Mouse (Mus musculus): Measurements from ENCODE around the gene 4930513O06Rik. TPM values are rescaled to one million over a fixed set of nuclear protein-coding genes. Genes with fewer than 3 reads are reported as not detected.

Gene 4930513O06Rik
- total and polyA plus RNA-seq, 3 experiments = not detected

- TF ChIP-seq CHD1 (IDR thresholded peaks at IDR 0.05; ENCODE audit: low read depth, low read length) = no peak
- TF ChIP-seq POLR2AphosphoS5 (IDR thresholded peaks at IDR 0.05; ENCODE audit: borderline replicate concordance, low read depth, low read length) = no peak
- no peak for TF ChIP-seq SMC3 (IDR thresholded peaks at IDR 0.05; ENCODE audit: low read depth, low read length)
- TF ChIP-seq MYC (IDR thresholded peaks at IDR 0.05; ENCODE audit: low read depth, low read length) = no peak
- TF ChIP-seq SIN3A (IDR thresholded peaks at IDR 0.05; ENCODE audit: low read length) = no peak
- TF ChIP-seq CTCF (IDR thresholded peaks at IDR 0.05 in 2 of 3, conservative IDR thresholded peaks at IDR 0.05 in 1 of 3; ENCODE audit: control insufficient read depth in 1 of 3, insufficient read depth in 1 of 3, low read depth in 2 of 3, low read length in 3 of 3, poor library complexity in 1 of 3, severe bottlenecking in 1 of 3) = no peak
- no peak for TF ChIP-seq HCFC1 (IDR thresholded peaks at IDR 0.05; ENCODE audit: low read depth, low read length)
- TF ChIP-seq TCF12 (IDR thresholded peaks at IDR 0.05; ENCODE audit: low read depth, low read length) = no peak
- TF ChIP-seq ZC3H11A (IDR thresholded peaks at IDR 0.05; ENCODE audit: low read depth, low read length) = no peak
- no peak for TF ChIP-seq MAFK (IDR thresholded peaks at IDR 0.05; ENCODE audit: borderline replicate concordance, low read depth, low read length)
- no peak for TF ChIP-seq MYB (IDR thresholded peaks at IDR 0.05; ENCODE audit: low read depth, low read length)
- no peak for TF ChIP-seq GATA1 (IDR thresholded peaks at IDR 0.05; ENCODE audit: low read depth, low read length)
- no peak for TF ChIP-seq MEF2A (IDR thresholded peaks at IDR 0.05; ENCODE audit: extremely low read depth, insufficient replicate concordance, low read depth, low read length, poor library complexity, severe bottlenecking)
- TF ChIP-seq GABPA (IDR thresholded peaks at IDR 0.05; ENCODE audit: low read depth, low read length) = no peak
- no peak for TF ChIP-seq TAL1 (IDR thresholded peaks at IDR 0.05; ENCODE audit: low read length)
- TF ChIP-seq MXI1 (IDR thresholded peaks at IDR 0.05; ENCODE audit: low read depth, low read length) = no peak
- Histone ChIP-seq H3K27me3 (ENCODE audit: control insufficient read depth in 1 of 2, insufficient read depth in 2 of 2, low read length in 2 of 2) (no peaks in the 10 kb centered on the region), H3K9ac (ENCODE audit: control insufficient read depth, low read depth, low read length, poor library complexity, severe bottlenecking) (no peak overlapping the region), H3K27ac (ENCODE audit: control insufficient read depth, low read depth, low read length) (no peak overlapping the region), H3K36me3 (ENCODE audit: control insufficient read depth in 1 of 2, insufficient read depth in 2 of 2, low read length in 2 of 2) (no peaks in the 10 kb centered on the region), H3K9me3 (replicated peaks; ENCODE audit: insufficient read depth, low read length) (no peaks in the 10 kb centered on the region), H3K79me2 (ENCODE audit: control insufficient read depth, insufficient read depth, low read length, poor library complexity) (no peaks in the 10 kb centered on the region), H3K4me3 (ENCODE audit: control insufficient read depth in 1 of 2, insufficient read depth in 1 of 2, low read depth in 2 of 2, low read length in 2 of 2) (no peak overlapping the region), H3K4me1 (ENCODE audit: control insufficient read depth in 1 of 2, insufficient read depth in 2 of 2, low read length in 2 of 2) (no peaks in the 10 kb centered on the region)
- no peak for DNase-seq (ENCODE audit: low read depth, low spot score)
Observed at GRCm38 (mm10) chrX:139041148-139041547, 44.9 kb upstream of the 4930513O06Rik start.

- Histone ChIP-seq H3K4me1 (ENCODE audit: control insufficient read depth in 1 of 2, insufficient read depth in 2 of 2, low read length in 2 of 2) (no peaks in the 10 kb centered on the region), H3K36me3 (ENCODE audit: control insufficient read depth in 1 of 2, insufficient read depth in 2 of 2, low read length in 2 of 2) (no peaks in the 10 kb centered on the region), H3K9ac (ENCODE audit: control insufficient read depth, low read depth, low read length, poor library complexity, severe bottlenecking) (no peak overlapping the region), H3K79me2 (ENCODE audit: control insufficient read depth, insufficient read depth, low read length, poor library complexity) (no peaks in the 10 kb centered on the region), H3K27ac (ENCODE audit: control insufficient read depth, low read depth, low read length) (no peak overlapping the region), H3K4me3 (ENCODE audit: control insufficient read depth in 1 of 2, insufficient read depth in 1 of 2, low read depth in 2 of 2, low read length in 2 of 2) (no peak overlapping the region), H3K27me3 (ENCODE audit: control insufficient read depth in 1 of 2, insufficient read depth in 2 of 2, low read length in 2 of 2) (no peaks in the 10 kb centered on the region), H3K9me3 (replicated peaks; ENCODE audit: insufficient read depth, low read length) (no peaks in the 10 kb centered on the region)
- DNase-seq (ENCODE audit: low read depth, low spot score) = no peak
- no peak for TF ChIP-seq CTCF (IDR thresholded peaks at IDR 0.05 in 2 of 3, conservative IDR thresholded peaks at IDR 0.05 in 1 of 3; ENCODE audit: control insufficient read depth in 1 of 3, insufficient read depth in 1 of 3, low read depth in 2 of 3, low read length in 3 of 3, poor library complexity in 1 of 3, severe bottlenecking in 1 of 3)
- no peak for TF ChIP-seq JUND (IDR thresholded peaks at IDR 0.05; ENCODE audit: low read depth, low read length)
- no peak for TF ChIP-seq ZC3H11A (IDR thresholded peaks at IDR 0.05; ENCODE audit: low read depth, low read length)
- TF ChIP-seq GATA1 (IDR thresholded peaks at IDR 0.05; ENCODE audit: low read depth, low read length) = no peak
- no peak for TF ChIP-seq CHD1 (IDR thresholded peaks at IDR 0.05; ENCODE audit: low read depth, low read length)
- TF ChIP-seq USF2 (IDR thresholded peaks at IDR 0.05; ENCODE audit: borderline replicate concordance in 1 of 2, insufficient read depth in 1 of 2, low read depth in 1 of 2, low read length in 2 of 2) = no peak
Observed at GRCm38 (mm10) chrX:139051976-139052375, 34.1 kb upstream of the 4930513O06Rik start.
